Mouse (Mus musculus): Measurements from ENCODE around the gene Endov. TPM values are rescaled to one million over a fixed set of nuclear protein-coding genes. Genes with fewer than 3 reads are reported as not detected.

Gene Endov
- polyA plus RNA-seq, 1 experiment, result 15.4 TPM

DNA sequence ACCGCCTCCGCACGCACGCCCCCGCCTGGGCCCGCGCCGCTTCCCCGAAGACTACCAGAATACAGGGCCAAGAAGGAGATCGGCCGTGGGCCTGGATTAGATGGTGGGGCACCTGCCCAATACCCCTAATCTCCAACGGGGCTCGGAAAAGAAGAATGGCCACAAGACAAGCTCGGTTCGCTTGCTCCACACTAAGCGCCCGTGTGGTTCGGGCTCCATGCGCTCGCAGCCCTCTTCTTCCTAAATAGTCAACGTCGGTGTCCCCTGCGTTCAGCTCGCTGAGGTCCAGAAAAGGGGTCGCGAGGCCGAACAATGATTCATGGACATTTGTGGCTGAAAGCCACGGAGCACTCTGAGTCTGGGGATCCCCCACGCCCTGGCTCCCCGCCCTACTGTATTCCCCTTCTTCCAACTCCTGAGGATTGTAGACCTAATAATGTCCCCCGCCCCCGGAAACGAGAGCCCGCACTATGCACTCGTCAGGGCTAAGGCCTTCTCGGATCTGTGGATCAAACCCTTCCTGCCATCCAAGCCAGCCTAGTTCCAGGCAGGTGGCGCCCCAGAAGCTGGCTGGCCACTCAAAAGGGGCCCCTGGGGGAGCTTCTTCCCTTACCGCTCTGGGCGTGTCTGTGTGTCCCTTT lies 56.9 kb downstream of the Endov start:
- H3K27ac ChIP-seq (ENCODE audit: insufficient read depth, low read length), result peak overlapping the region; percentile 70
- DNase-seq, result peak; percentile 69 to 71
- peaks cover 16% of the 10 kb centered on the region for H3K4me1 ChIP-seq (ENCODE audit: control insufficient read depth, insufficient read depth, low read length)
- TF ChIP-seq CTCF (IDR thresholded peaks at IDR 0.05; ENCODE audit: borderline replicate concordance, insufficient read depth, low read depth, low read length) (no peak), POLR2A (IDR thresholded peaks at IDR 0.05; ENCODE audit: borderline replicate concordance, insufficient read depth, low read length) (no peak)
- WGBS, result under 1% methylated on average over 38 of the region's 39 CpGs
- no peaks in the 10 kb centered on the region for H3K27me3 ChIP-seq (ENCODE audit: control insufficient read depth, insufficient read depth, low read length)
- H3K4me3 ChIP-seq (replicated peaks; ENCODE audit: insufficient read depth, low read depth, low read length), result peak overlapping the region; percentile 98

DNA sequence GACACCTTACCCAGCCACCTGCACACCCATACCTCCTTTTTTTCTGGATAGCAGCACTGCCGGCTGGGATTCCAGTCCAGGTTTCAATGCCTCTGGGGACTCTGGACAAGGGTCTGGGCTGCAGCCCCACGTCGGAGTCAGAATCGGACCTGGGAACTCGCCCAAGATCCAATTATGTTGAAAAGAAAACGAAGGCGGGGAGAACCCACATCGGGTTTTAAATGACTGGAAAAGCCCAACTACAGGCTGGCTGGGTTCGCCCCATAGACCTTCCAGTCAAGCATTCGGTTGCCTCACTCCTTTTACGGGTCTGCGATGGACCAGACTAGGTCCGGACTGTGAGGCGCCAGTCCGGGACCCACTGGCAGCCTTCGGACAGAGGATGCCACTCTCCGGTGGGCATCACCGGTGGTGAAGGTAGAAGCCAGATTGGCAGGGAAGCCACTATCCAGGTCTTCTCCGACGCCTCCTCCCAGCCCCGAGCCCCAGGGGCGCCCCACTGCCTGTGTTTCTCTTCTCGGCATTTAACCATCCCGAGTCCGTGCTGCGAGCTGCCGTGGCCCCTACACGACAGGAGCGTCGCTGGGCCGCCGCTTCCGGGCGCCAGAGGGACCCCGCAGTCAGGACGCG lies 57.7 kb downstream of the Endov start:
- Histone ChIP-seq H3K4me3 (replicated peaks; ENCODE audit: insufficient read depth, low read depth, low read length) (peak overlapping the region; percentile 98), H3K27ac (ENCODE audit: insufficient read depth, low read length) (peak overlapping the region; percentile 70), H3K27me3 (ENCODE audit: control insufficient read depth, insufficient read depth, low read length) (no peaks in the 10 kb centered on the region), H3K4me1 (ENCODE audit: control insufficient read depth, insufficient read depth, low read length) (peaks cover 11% of the 10 kb centered on the region)
- peak; percentile 55 to 63 for DNase-seq
- no peak for TF ChIP-seq CTCF (IDR thresholded peaks at IDR 0.05; ENCODE audit: borderline replicate concordance, insufficient read depth, low read depth, low read length)
- TF ChIP-seq POLR2A (IDR thresholded peaks at IDR 0.05; ENCODE audit: borderline replicate concordance, insufficient read depth, low read length), result no peak
- WGBS, result 1% methylated on average over 37 of the region's 37 CpGs

DNA sequence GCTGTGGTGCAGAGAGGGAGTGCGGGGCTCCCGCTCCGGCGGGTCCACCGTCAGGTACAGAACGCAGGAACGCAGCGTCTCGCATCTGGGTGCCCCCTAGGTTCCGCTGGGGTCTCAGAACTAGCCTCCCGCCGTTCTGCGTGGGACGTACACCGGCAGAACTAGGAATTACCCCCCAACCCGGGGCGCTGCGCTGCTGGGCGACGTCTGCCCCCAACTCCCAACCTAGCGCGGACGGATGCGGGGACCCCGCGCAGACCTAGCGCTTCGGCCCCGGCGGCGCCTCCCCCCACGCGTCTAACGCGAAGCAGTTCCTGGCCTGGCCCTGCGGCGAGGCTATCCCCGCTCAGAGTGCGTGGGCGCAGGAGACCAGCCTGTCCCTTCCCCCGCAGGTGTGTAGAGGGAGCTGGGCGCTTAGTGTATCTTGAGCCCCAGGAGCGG lies 58.2 kb downstream of the Endov start:
- peak; percentile 62 for DNase-seq

DNA sequence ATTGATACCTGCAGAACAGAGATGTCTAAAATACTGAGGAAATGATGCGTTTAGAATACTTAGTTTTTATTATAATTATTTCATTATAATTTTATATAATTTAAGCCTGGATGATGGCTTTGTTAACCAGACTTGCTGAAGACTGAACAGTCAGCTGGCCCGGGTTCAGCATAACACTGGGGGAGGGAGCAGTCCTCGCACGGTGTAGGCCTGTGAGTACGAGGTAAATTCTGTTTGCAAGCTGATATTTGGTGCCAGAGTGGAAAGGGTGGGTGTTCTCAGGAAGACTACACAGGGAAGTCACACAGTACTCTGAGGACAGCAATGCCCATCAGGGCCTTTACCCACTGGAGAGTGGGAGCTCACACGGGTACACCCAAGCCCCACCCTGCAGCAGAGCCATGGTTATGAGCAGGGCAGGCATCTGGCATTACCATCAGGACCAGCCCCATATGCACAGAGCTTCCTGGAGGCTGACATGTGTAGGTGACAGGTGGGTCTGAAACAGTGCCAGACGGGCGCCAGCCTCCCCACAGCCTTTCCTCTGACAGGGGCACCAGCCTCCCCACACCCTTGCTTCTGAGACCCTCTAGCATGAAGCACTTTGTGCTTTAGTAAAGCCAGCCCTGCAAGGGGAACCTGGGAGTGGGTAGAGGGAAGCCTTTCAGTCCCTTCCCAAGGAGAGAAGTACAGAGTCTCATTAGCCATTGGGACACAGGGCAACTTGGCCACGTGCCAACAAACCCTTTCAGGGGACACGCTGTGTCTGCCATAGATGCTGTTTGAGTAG lies 59.6 kb downstream of the Endov start:
- Histone ChIP-seq H3K27ac (ENCODE audit: insufficient read depth, low read length) (no peak overlapping the region), H3K4me3 (replicated peaks; ENCODE audit: insufficient read depth, low read depth, low read length) (no peak overlapping the region), H3K4me1 (ENCODE audit: control insufficient read depth, insufficient read depth, low read length) (peaks cover 11% of the 10 kb centered on the region), H3K27me3 (ENCODE audit: control insufficient read depth, insufficient read depth, low read length) (no peaks in the 10 kb centered on the region)
- WGBS, result 21% methylated on average over 10 of the region's 10 CpGs
- TF ChIP-seq CTCF (IDR thresholded peaks at IDR 0.05; ENCODE audit: borderline replicate concordance, insufficient read depth, low read depth, low read length) (no peak), POLR2A (IDR thresholded peaks at IDR 0.05; ENCODE audit: borderline replicate concordance, insufficient read depth, low read length) (no peak)
- DNase-seq, result peak; percentile 53 to 54

More for the DNA sequence above, 58.2 kb downstream of the Endov start:
- Histone ChIP-seq H3K27me3 (ENCODE audit: control insufficient read depth, insufficient read depth, low read length) (no peaks in the 10 kb centered on the region), H3K4me3 (replicated peaks; ENCODE audit: insufficient read depth, low read depth, low read length) (peak overlapping the region; percentile 98), H3K27ac (ENCODE audit: insufficient read depth, low read length) (peak overlapping the region; percentile 70), H3K4me1 (ENCODE audit: control insufficient read depth, insufficient read depth, low read length) (peaks cover 11% of the 10 kb centered on the region)
- TF ChIP-seq POLR2A (IDR thresholded peaks at IDR 0.05; ENCODE audit: borderline replicate concordance, insufficient read depth, low read length), result no peak
- TF ChIP-seq CTCF (IDR thresholded peaks at IDR 0.05; ENCODE audit: borderline replicate concordance, insufficient read depth, low read depth, low read length), result no peak
- 2% methylated on average over 43 of the region's 43 CpGs for WGBS

DNA sequence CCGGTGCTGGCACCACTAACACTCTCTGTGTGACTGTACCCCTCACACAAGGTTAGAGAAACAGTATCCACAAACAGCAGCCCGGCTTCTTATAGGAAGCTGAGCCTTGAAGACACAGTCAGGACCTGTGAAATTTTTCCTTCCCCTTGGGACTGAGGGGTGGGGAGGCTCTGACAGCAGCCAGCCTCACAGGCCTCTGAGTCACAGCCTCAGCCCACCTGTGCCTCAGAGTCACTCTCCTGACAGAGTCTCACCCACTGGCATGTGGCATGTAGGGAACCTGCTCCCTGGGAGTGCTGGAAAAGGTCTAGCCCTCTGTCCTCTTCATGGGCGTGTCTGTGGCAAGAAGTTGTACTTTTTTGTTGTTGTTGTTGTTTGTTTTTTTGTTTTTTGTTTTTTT lies 60.3 kb downstream of the Endov start:
- no peak for DNase-seq

DNA sequence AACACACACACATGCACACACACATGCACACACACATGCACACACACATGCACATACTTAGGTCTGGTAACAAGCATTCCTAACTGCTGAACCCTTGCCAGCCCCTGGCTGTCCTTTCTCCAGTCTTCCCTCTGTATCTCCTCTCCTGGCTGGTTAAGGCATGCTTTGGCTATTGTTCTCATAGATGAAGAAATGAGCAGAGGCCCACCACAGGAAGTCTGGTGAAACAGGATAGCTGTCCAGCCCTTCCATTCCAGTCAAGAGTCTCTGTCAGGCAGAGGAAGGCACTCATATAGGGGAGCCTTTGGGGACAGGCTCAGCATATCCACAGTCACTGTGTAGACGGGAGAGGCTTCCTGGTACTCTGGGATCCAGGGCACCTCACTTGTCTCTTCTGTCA lies 61.2 kb downstream of the Endov start:
- Histone ChIP-seq H3K4me1 (ENCODE audit: control insufficient read depth, insufficient read depth, low read length) (peaks cover 11% of the 10 kb centered on the region), H3K27me3 (ENCODE audit: control insufficient read depth, insufficient read depth, low read length) (no peaks in the 10 kb centered on the region), H3K27ac (ENCODE audit: insufficient read depth, low read length) (no peak overlapping the region), H3K4me3 (replicated peaks; ENCODE audit: insufficient read depth, low read depth, low read length) (no peak overlapping the region)
- 55% methylated on average over 1 of the region's 1 CpGs for WGBS
- DNase-seq, result no peak
- TF ChIP-seq POLR2A (IDR thresholded peaks at IDR 0.05; ENCODE audit: borderline replicate concordance, insufficient read depth, low read length) (no peak), CTCF (IDR thresholded peaks at IDR 0.05; ENCODE audit: borderline replicate concordance, insufficient read depth, low read depth, low read length) (no peak)

More for the DNA sequence above, 60.3 kb downstream of the Endov start:
- Histone ChIP-seq H3K4me1 (ENCODE audit: control insufficient read depth, insufficient read depth, low read length) (peaks cover 11% of the 10 kb centered on the region), H3K4me3 (replicated peaks; ENCODE audit: insufficient read depth, low read depth, low read length) (no peak overlapping the region), H3K27ac (ENCODE audit: insufficient read depth, low read length) (no peak overlapping the region), H3K27me3 (ENCODE audit: control insufficient read depth, insufficient read depth, low read length) (no peaks in the 10 kb centered on the region)
- no peak for TF ChIP-seq POLR2A (IDR thresholded peaks at IDR 0.05; ENCODE audit: borderline replicate concordance, insufficient read depth, low read length)
- no peak for TF ChIP-seq CTCF (IDR thresholded peaks at IDR 0.05; ENCODE audit: borderline replicate concordance, insufficient read depth, low read depth, low read length)
- WGBS, result 59% methylated on average over 3 of the region's 3 CpGs

DNA sequence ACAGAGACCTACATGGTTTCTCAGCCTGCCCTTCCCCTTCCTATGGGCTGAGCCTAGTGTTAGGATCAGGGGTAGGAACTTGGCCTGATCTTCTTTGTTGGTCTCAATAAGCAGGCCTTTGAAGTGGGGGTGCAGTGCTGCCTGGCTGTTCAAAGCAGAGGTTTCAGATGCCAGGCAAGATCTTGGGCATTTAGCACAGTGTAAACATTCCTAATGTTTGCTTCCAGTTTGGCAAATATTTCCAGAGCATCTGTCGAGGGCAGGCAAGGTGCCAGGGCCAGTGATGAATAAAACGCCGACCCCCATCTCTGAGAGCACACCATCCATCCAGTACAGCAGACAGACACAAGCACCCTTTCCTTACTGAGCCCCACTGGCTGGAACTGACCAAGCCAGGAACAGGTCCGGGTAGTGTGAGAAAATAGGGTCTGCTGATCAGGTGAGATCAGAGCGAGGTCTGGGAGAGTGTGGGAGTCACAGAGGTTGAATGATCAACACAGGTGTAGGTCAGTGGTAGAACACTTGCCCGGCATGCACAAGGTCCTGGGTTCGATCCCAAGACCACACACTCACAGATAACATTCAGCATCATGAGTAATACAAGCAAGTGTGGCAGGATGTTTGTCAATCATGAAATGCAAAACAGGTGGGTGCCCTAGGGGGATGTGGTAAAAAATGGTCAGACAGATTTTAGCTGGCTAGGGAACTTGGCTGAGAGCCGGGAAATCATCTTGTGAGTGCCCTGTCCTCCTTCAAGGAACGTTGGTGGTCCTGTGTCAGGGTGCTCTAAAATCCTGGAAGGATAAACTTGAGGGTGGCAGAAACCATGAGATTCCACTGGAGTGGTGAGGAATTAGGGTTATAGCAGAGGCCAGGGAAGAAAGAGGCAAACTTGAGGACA lies 62.0 kb downstream of the Endov start:
- H3K27me3 ChIP-seq (ENCODE audit: control insufficient read depth, insufficient read depth, low read length), result no peaks in the 10 kb centered on the region
- DNase-seq, result no peak
- TF ChIP-seq CTCF (IDR thresholded peaks at IDR 0.05; ENCODE audit: borderline replicate concordance, insufficient read depth, low read depth, low read length) (no peak), POLR2A (IDR thresholded peaks at IDR 0.05; ENCODE audit: borderline replicate concordance, insufficient read depth, low read length) (no peak)
- peaks cover 11% of the 10 kb centered on the region for H3K4me1 ChIP-seq (ENCODE audit: control insufficient read depth, insufficient read depth, low read length)
- no peak overlapping the region for H3K27ac ChIP-seq (ENCODE audit: insufficient read depth, low read length)
- H3K4me3 ChIP-seq (replicated peaks; ENCODE audit: insufficient read depth, low read depth, low read length), result no peak overlapping the region
- 51% methylated on average over 9 of the region's 9 CpGs for WGBS

All from cerebellum, adult 2 months (tissue).